Mouse (Mus musculus) olfactory bulb, adult 2 months (tissue): ENCODE measurements at regions not wholly inside any gene's neighbourhood (a gene's known extent, or its start where the extent isn't known, plus 50 kb on each side); places are given as distances from the start of the nearest gene placed in this dataset.
"Not testable (repeated sequence)": the region's sequence is repeated elsewhere in the genome, so short reads cannot be mapped to it uniquely, and the experiment has no call there.

Source experiments
- H3K27ac ChIP-seq: fragments of 200-500 bp; 2 replicates; pipeline ENCODE4 v1.5.1; 2012; ENCODE audit warnings: low read depth, low read length; ENCODE audit not compliant: insufficient read depth
- H3K4me1 ChIP-seq: fragments of 200-500 bp; 2 replicates; pipeline ENCODE4 v1.6.1; 2012; ENCODE audit warnings: low read length; ENCODE audit not compliant: control insufficient read depth, insufficient read depth
- H3K4me3 ChIP-seq: fragments of 200-500 bp; 2 replicates; pipeline ENCODE4 v1.5.1; 2012; ENCODE audit warnings: mild to moderate bottlenecking, low read depth, low read length, moderate library complexity; ENCODE audit not compliant: insufficient read depth
- CTCF ChIP-seq: fragments of 200-500 bp; IDR thresholded peaks from 2 replicates; pipeline ENCODE4 v1.5.1; 2012; ENCODE audit warnings: low read depth, mild to moderate bottlenecking, low read length, moderate library complexity; ENCODE audit not compliant: insufficient read depth
- POLR2A ChIP-seq: fragments of 200-500 bp; IDR thresholded peaks from 2 replicates; pipeline ENCODE4 v1.6.1; 2012; ENCODE audit warnings: mild to moderate bottlenecking, low read depth, low read length, moderate library complexity; ENCODE audit not compliant: insufficient read depth
- WGBS: fragments of 180-500 bp; shearing (Covaris S2); methylation state at CpG from one replicate; pipeline ENCODE4 v1.1.7; 2018; 5-methylcytosine and 5-hydroxymethylcytosine counted together

DNA sequence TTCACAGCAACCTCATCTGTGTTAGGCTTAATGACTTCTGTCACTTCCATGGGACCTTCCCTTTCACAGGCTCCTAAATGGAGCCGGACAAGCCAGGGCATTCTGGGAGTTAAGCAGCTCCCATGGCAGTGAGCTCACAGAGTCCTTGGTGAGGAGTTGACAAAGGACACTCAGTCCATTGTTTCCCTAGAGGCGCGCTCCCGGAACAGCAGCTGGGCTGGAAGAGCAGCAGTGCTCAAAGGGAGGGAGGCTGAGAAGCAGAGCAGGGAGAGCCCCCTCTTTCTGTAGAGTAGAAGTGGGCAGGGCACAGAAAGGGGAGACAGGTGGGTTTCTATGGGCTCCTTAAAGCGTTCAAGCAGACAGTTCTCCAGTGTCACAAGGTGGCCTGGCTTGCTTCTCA lies 124.3 kb upstream of the Haao start:
- H3K4me3 ChIP-seq, result no peak overlapping the region
- 54% methylated on average over 5 of the region's 5 CpGs for WGBS
- no peak overlapping the region for H3K27ac ChIP-seq
- TF ChIP-seq CTCF, result no peak
- TF ChIP-seq POLR2A, result no peak
- 0 out of 2 replicates have a peak, but pooled peaks cover 3% of the 10 kb centered on the region for H3K4me1 ChIP-seq

DNA sequence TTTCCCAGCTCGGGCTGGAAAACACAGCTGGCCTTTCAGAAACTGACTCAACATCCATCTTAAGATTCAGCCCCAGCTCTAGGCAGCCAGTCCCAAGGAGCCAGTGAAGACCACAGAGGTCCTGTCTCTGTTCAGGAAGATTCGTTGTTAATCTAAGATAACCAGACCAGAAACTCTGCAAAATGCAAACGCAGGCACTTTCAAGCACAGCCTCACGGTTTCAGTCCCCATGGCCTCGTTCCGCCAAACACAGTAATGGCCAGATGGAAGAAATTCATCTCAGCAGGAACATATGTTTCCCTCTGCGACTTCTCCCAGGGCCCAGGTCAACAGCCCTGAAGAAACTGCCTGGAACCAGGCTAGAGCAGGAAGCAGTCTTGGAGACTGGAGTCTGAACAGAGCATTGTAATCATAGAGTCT lies 121.7 kb upstream of the Haao start:
- TF ChIP-seq POLR2A (no peak), CTCF (no peak)
- no peak overlapping the region for H3K4me3 ChIP-seq
- 82% methylated on average over 7 of the region's 7 CpGs for WGBS
- peaks cover 3% of the 10 kb centered on the region; the same call in 1 of the 2 replicates for H3K4me1 ChIP-seq
- H3K27ac ChIP-seq, result no peak overlapping the region

DNA sequence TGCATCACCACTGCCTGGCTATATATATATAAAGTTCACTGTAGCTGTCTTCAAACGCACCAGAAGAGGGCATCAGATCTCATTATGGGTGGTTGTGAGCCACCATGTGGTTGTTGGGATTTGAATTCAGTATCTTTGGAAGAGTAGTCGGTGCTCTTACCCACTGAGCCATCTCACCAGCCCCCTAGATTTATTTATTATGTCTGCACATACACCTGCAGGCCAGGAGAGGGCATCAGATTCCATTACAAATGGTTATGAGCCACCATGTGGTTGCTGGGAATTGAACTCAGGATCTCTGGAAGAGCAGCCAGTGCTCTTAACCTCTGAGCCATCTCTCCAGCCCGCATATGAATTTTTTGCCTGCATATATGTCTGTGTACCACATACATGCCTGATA lies 120.4 kb upstream of the Haao start:
- H3K4me3 ChIP-seq, H3K27ac ChIP-seq, H3K4me1 ChIP-seq: not testable (repeated sequence)
- 94% methylated on average over 3 of the region's 3 CpGs for WGBS

DNA sequence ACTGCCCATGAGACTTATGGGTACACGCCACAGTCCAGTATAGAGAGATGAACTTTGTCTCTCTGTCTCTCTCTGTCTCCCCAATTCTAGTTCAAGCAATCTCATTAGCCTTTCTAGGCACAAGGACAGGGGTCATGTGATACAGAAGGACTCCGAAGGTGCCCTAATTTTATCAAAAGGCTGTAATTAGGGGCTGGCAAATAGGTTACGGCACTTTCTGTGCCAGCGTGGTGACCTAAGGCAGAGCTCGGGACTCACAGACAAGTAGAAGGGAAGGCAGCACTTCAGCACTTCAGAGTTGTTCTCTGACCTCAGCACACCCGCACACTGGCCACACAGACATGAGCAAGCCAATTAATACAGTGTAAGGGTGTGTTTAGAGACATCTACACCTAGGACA lies 119.2 kb upstream of the Haao start:
- H3K27ac ChIP-seq, result no peak overlapping the region
- H3K4me3 ChIP-seq, result no peak overlapping the region
- WGBS, result 75% methylated on average over 6 of the region's 6 CpGs
- TF ChIP-seq CTCF (no peak), POLR2A (no peak)
- H3K4me1 ChIP-seq, result peaks cover 4% of the 10 kb centered on the region; the same call in 1 of the 2 replicates

DNA sequence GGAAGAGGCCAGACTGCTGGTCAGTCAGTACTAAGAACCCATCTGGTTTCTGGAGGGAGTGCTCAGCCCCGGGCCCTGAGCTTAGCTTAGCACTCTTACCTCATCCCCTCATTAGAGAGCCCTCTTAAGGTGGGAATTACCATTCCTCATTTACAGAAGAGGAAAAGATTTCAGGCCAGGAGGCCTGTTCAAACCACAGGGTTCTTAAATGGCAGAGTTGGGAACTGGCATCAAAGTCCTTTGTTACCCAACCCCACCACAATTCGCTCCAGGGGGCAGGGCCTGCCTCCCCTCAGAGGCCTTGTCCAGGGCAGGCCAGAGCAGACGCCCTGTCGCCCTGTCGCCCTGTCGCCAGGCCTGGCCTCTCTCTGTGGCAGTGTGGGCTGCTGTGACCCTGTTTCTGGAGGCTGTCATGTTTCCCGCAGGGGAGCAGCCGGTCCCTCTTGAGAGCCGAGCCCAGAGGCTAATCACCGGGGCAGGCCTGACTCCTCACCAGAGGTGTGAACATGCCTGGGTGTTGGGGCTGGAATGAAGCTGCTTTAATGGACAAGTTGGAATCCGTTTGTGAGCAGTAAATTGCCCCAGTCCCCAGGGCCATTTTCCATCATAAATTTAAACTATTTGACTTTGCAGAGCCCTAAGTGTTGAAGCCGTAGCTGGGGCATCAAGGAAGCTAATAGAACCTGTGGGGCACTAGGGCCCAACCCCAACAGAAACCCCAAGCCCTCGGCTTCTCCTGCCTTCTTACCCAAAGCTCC lies 116.9 kb upstream of the Haao start:
- 80% methylated on average over 13 of the region's 13 CpGs for WGBS
- TF ChIP-seq CTCF (no peak), POLR2A (no peak)
- no peak overlapping the region for H3K27ac ChIP-seq
- peaks cover 3% of the 10 kb centered on the region; the same call in 1 of the 2 replicates for H3K4me1 ChIP-seq
- no peak overlapping the region for H3K4me3 ChIP-seq

DNA sequence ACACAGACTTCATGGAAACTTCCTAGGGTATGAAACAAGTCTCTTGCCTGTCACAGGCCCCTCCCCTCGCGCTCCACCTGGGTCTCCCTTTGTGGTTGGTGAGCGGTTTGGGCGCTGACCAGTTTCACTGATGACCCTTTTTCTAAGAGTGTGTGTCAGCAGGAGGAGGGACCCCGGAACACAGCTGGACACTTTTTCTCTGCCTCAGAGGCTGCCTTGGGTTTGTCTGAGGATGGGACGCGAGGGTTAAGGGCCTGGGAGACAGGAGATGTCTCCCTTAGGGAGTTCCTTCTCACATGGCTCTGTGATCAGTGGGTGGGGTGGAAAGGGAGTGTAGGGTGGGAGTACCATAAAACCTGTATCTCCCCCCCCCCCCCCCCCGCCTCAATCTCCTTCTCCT lies 115.8 kb upstream of the Haao start:
- H3K4me1 ChIP-seq, result peaks cover 11% of the 10 kb centered on the region; the same call in 1 of the 2 replicates
- no peak overlapping the region for H3K4me3 ChIP-seq
- no peak overlapping the region for H3K27ac ChIP-seq
- 93% methylated on average over 8 of the region's 8 CpGs for WGBS
- no peak for TF ChIP-seq POLR2A

DNA sequence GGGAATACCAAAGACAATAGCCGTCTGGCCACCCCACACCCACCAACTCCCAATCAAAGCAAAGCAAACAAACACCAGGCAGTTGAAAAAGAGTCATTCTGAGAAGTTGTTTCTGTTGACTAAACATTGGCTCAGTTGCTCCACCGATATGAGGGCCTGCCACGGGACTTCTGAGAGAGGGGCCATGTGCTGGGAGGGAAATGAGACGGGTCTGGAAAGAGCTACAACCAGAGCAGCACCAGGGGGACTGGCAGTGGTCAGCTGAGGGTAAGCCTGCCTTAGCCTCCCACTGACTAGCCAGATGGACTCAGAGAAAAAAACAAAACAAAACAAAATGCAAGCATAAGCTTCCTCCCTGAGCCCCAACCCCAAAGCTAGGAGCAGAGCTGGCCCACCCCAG lies 115.1 kb upstream of the Haao start:
- peaks cover 11% of the 10 kb centered on the region; the same call in 1 of the 2 replicates for H3K4me1 ChIP-seq
- H3K27ac ChIP-seq, result no peak overlapping the region
- TF ChIP-seq POLR2A (no peak), CTCF (no peak)
- WGBS, result 72% methylated on average over 4 of the region's 4 CpGs
- H3K4me3 ChIP-seq, result no peak overlapping the region

DNA sequence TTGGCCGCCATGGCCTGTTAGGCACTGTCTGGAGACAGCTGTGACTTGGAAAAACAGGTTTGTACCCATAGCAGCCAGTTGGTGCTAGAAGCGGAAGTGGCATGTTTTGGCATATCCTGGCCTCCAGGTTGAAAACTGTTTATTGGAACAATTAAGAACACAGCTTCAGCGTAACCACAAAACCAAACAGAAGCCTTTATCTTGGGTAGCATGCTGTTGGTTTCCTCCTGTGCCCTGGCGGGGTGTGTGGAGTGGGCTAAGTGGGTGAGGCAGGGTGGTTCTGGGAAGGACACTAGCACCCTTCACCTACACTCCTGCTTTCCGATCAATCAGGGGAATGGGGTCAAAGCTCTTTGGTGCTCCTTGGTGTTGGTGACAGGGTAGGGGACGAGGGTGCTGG lies 114.4 kb upstream of the Haao start:
- no peak for TF ChIP-seq CTCF
- TF ChIP-seq POLR2A, result no peak
- WGBS, result 95% methylated on average over 6 of the region's 6 CpGs

DNA sequence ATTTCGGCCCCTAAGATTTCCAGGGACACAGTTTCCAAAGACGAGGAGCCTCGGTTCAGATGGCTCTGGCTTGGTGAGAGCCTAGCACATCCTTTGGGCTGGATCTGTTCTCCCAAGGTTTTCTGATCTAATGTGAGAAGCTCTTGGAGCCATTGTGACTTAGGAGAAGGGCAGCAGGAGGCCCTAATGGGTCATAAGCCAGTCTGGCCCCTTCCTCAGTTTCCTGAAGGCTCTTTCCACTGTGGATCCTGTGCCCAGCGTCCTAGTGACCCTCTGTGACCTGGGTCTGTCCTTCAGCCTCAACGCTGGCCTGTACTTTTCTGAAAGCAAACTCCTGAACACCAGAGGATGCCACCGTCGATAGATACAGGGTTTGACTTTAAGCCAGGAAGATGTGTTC lies 113.1 kb upstream of the Haao start:
- WGBS, result 88% methylated on average over 7 of the region's 7 CpGs
- Histone ChIP-seq H3K4me1 (peaks cover 15% of the 10 kb centered on the region; the same call in 1 of the 2 replicates), H3K4me3 (no peak overlapping the region), H3K27ac (no peak overlapping the region)
- no peak for TF ChIP-seq POLR2A
- TF ChIP-seq CTCF, result no peak

More for the DNA sequence above, 114.4 kb upstream of the Haao start:
- Histone ChIP-seq H3K4me1 (peaks cover 11% of the 10 kb centered on the region; the same call in 1 of the 2 replicates), H3K27ac (no peak overlapping the region), H3K4me3 (no peak overlapping the region)
